Mouse (Mus musculus) small intestine, adult 2 months (tissue): ENCODE data around the gene Pnmt.

Experiments
- CTCF ChIP-seq: fragments of 200-500 bp; IDR thresholded peaks from 2 replicates; pipeline ENCODE4 v1.5.1; 2012; ENCODE audit warnings: low read depth, mild to moderate bottlenecking, control low read depth, inconsistent platforms, low read length, moderate library complexity, mixed read lengths; ENCODE audit not compliant: insufficient replicate concordance, insufficient read length; ENCODE audit errors: extremely low read depth
- POLR2A ChIP-seq: fragments of 200-500 bp; IDR thresholded peaks from 2 replicates; pipeline ENCODE4 v1.6.1; 2012; ENCODE audit warnings: low read depth, mild to moderate bottlenecking, control low read depth, inconsistent platforms, low read length, moderate library complexity

- TF ChIP-seq CTCF (no peak), POLR2A (no peak)
Observed at GRCm38 (mm10) chr11:98437441-98437840, 51.2 kb downstream of the Pnmt start.
